Mouse (Mus musculus) thymus, adult 2 months (tissue): ENCODE measurements around the gene Agps. TPM values are rescaled to one million over a fixed set of nuclear protein-coding genes. Genes with fewer than 3 reads are reported as not detected.

ENCODE experiments used
- DNase-seq: peaks from one replicate; pipeline ENCODE4 v3.0.0; 2021
- H3K27ac ChIP-seq: fragments of 200-500 bp; 2 replicates; pipeline ENCODE4 v1.5.1; 2012; ENCODE audit warnings: low read length, control low read depth; ENCODE audit not compliant: control insufficient read depth, insufficient read depth
- H3K27me3 ChIP-seq: fragments of 200-500 bp; 2 replicates; pipeline ENCODE4 v1.6.1; 2012; ENCODE audit warnings: mild to moderate bottlenecking, low read length, moderate library complexity, mixed read lengths; ENCODE audit not compliant: control insufficient read depth, insufficient read depth
- H3K36me3 ChIP-seq: fragments of 200-500 bp; 2 replicates; pipeline ENCODE4 v1.6.1; 2012; ENCODE audit warnings: mild to moderate bottlenecking, low read length, moderate library complexity; ENCODE audit not compliant: control insufficient read depth, insufficient read depth
- H3K4me1 ChIP-seq: fragments of 200-500 bp; replicated peaks from 2 replicates; pipeline ENCODE4 v1.6.1; 2012; ENCODE audit warnings: low read length; ENCODE audit not compliant: control insufficient read depth, insufficient read depth
- H3K4me3 ChIP-seq: fragments of 200-500 bp; 2 replicates; pipeline ENCODE4 v1.5.1; 2012; ENCODE audit warnings: mild to moderate bottlenecking, low read length, control low read depth, moderate library complexity; ENCODE audit not compliant: control insufficient read depth, insufficient read depth
- CTCF ChIP-seq: fragments of 200-500 bp; IDR thresholded peaks from 2 replicates; pipeline ENCODE4 v1.5.1; 2012; ENCODE audit warnings: mild to moderate bottlenecking, control low read depth, low read length, moderate library complexity, borderline replicate concordance; ENCODE audit not compliant: control insufficient read depth, poor library complexity, insufficient read depth; ENCODE audit errors: extremely low read depth
- POLR2A ChIP-seq: fragments of 200-500 bp; IDR thresholded peaks from 2 replicates; pipeline ENCODE4 v1.6.1; 2012; ENCODE audit warnings: mild to moderate bottlenecking, low read length, control low read depth, moderate library complexity; ENCODE audit not compliant: control insufficient read depth, poor library complexity, insufficient read depth; ENCODE audit errors: extremely low read depth
- WGBS: fragments of 180-500 bp; shearing (Covaris S2); methylation state at CpG from one replicate; pipeline ENCODE4 v1.1.7; 2018; 5-methylcytosine and 5-hydroxymethylcytosine counted together
- polyA plus RNA-seq: library from polyadenylated mRNA; depleted of rRNA; stranded (reverse); fragments of >200 nt; gene quantifications from 2 replicates; pipeline ENCODE4 v1.2.3, GENCODE M21; 2012

Agps gene
- polyA plus RNA-seq, 1 experiment: 10.2 TPM

DNA sequence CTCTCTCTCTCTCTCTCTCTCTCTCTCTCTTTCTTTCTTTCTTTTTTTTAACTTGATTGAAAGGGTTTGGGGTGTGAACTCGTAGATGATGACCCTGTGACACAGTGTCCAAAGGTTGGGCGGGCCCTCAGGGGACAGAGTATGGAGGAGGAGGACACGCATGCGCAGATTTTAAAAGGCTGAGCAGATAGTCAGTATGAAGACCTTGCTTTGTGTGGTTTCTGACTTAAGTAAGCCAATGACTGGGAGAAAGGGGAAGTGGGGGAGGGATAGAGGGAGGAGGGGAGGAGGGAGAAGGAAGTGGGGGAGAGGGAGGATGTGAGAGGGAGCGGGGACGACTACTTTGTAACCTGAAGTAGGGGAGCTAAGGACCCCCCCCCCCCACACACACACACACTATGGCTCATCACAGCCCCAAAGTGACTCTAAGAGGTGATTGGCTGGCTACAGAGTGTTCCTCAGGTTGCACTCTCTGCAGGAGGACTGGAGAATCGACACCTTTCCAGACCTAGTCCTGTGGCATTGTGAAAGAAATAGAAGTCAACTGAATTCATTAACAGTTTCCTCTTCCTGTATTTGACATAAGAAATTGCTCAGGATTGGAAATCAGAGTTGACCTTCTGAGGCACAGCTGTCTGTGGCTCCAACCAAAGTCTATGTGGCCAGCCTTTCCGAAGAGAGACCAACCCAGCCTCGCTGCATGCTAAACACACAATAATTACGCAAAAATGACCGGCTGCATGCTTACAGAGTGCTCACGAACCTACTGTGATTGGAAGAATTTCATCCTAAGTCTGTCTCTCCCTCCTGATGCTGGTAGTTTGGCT, 39.4 kb upstream of the Agps start:
- no peak overlapping the region for H3K4me3 ChIP-seq
- peaks cover 15% of the 10 kb centered on the region for H3K4me1 ChIP-seq
- DNase-seq: peak; percentile 50
- no peaks in the 10 kb centered on the region for H3K36me3 ChIP-seq
- no peaks in the 10 kb centered on the region for H3K27me3 ChIP-seq
- H3K27ac ChIP-seq: peak overlapping the region; percentile 61; the same call in 1 of the 2 replicates
- WGBS: 17% methylated on average over 12 of the region's 12 CpGs
- TF ChIP-seq POLR2A (no peak), CTCF (no peak)

DNA sequence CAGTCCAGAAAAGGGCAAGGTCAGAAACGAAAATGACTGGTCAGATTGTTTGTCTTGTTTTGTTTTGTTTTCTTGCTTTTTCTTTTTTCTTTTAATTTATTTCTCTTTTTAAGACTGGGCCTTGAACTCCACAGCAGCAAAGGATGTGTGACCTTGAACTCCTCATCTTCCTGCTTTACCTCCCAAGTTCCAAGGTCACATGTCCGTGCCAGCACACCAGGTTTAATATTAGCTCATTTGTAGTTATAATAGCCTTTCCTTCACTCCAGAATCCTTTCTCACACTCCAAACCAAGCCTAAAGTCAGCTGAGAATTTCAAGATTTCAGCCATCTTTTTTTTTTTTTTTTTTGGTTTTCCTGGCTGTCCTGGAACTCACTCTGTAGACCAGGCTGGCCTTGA, 35.8 kb upstream of the Agps start:
- no peak overlapping the region for H3K4me3 ChIP-seq
- WGBS: 91% methylated on average over 2 of the region's 2 CpGs

DNA sequence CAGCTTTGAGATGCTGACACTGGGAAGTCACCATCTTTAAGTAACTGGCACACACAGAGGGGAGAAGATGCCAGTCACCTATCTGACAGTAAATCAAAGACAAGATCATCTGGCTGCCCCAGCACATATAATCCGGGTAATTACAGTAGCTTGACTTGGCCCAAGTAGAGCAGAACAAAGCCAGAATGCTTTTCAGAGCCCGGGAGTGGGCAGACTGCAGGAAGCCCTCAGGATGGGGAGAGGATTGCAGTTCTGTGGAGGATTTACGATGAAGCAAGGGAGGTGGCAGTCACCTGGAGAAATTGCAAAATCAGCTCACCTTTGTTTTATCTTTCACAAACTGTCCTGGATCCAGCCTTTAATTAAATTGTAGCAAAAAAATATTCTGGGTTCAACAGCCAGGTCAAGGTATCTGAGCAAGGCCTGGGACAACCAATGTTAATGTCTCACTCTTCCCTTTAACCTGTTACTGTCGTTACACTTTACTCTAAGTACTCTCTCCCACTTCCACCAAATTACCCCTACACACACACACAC, 33.5 kb upstream of the Agps start:
- DNase-seq: no peak
- no peak overlapping the region for H3K27ac ChIP-seq
- no peaks in the 10 kb centered on the region for H3K27me3 ChIP-seq
- no peak overlapping the region for H3K4me3 ChIP-seq
- no peaks in the 10 kb centered on the region for H3K4me1 ChIP-seq
- WGBS: 85% methylated on average over 4 of the region's 4 CpGs
- no peaks in the 10 kb centered on the region for H3K36me3 ChIP-seq
- no peak for TF ChIP-seq CTCF
- TF ChIP-seq POLR2A: no peak

More for the DNA sequence above, 35.8 kb upstream of the Agps start:
- TF ChIP-seq POLR2A (no peak), CTCF (no peak)
- H3K27me3 ChIP-seq: no peaks in the 10 kb centered on the region
- no peak overlapping the region for H3K27ac ChIP-seq
- DNase-seq: no peak
- H3K36me3 ChIP-seq: no peaks in the 10 kb centered on the region
- peaks cover 9% of the 10 kb centered on the region for H3K4me1 ChIP-seq

DNA sequence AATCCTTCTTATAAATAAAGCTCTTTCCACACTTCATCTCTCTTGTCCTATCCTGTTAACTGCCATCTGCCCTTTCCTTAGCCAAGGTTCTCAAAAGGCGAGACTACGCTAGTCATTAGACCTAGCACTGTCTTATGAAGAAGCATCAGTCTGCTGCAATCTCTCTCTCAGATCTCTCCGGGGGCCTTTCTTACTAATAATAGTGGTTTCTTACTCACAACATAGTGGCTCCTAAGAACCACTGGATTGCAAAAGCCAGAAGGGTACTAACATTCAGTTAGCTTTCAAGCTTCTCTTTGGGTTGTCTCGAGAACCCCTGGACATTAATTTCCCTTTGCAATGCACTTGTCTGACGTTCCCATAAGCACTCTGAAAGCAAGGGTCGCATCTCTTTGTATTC, 26.2 kb upstream of the Agps start:
- Histone ChIP-seq H3K36me3 (no peaks in the 10 kb centered on the region), H3K4me1 (no peaks in the 10 kb centered on the region), H3K27ac (no peak overlapping the region), H3K27me3 (no peaks in the 10 kb centered on the region), H3K4me3 (no peak overlapping the region)
- DNase-seq: no peak
- no peak for TF ChIP-seq POLR2A
- no peak for TF ChIP-seq CTCF
- 94% methylated on average over 6 of the region's 6 CpGs for WGBS

DNA sequence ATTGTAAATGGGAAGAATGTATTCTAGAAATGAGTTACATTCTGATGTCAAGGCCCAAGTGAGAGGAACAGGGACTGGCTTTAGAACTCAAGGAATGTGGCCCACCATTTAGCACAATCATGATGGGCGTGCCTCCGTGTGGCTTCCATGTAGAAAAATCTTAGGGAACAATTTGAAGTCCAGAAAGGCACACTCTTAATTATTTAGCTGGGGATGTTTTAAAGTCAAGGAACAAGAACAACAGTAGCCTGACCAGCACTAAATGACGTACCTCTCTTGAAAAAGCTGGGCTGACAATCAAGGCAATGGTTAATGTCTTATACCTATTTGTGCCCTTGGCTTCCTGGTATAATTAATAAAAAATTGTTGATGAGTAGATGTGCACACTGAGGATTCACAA, 25.1 kb upstream of the Agps start:
- WGBS: 97% methylated on average over 3 of the region's 3 CpGs
- no peak overlapping the region for H3K27ac ChIP-seq
- H3K27me3 ChIP-seq: no peaks in the 10 kb centered on the region
- DNase-seq: no peak
- H3K4me1 ChIP-seq: no peaks in the 10 kb centered on the region
- H3K36me3 ChIP-seq: no peaks in the 10 kb centered on the region
- TF ChIP-seq CTCF (no peak), POLR2A (no peak)
- no peak overlapping the region for H3K4me3 ChIP-seq

DNA sequence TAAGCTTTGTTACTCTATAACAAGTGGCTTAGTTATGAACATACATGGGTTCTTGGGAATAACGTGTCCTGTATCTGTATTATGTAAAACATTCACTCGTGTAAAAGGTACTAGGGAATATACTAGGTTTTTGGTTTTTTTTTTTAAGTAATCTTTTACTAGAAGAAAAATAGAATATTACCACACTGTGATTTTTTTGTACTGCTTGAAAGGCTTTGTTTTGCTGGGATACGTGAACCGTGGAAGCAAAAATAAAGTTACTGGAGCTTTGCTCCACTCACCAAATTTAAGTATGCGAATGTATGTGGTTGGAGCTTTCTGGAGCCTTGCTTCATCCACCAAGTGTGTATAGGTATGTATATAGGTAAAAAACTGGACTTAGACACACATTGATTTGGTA, 24.5 kb upstream of the Agps start:
- no peak for DNase-seq
- WGBS: 96% methylated on average over 5 of the region's 5 CpGs
- Histone ChIP-seq H3K27ac (no peak overlapping the region), H3K36me3 (no peaks in the 10 kb centered on the region), H3K4me3 (no peak overlapping the region), H3K4me1 (no peaks in the 10 kb centered on the region), H3K27me3 (no peaks in the 10 kb centered on the region)
- TF ChIP-seq POLR2A (no peak), CTCF (no peak)

DNA sequence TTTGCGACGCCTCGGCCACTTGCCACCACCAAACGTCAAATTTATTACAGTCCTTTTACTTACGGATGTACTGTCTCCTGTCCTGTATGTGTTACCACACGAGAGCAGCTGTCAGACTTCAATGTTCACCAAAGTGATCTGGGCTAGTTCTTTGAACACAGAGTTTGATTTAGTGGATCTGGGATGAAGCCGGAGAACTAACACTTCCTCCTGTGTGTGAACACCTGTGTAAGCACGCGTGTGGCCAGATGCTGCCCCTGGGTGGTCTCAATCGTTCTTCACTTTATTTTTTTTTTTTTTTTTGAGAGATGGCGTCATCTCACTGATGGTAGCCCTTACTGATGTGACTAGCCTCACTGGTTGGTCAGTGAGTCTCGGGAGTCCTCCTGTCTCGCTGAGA, 17.1 kb upstream of the Agps start:
- 88% methylated on average over 13 of the region's 13 CpGs for WGBS
- Histone ChIP-seq H3K4me1 (no peaks in the 10 kb centered on the region), H3K27ac (no peak overlapping the region)

More for the DNA sequence above, 17.1 kb upstream of the Agps start:
- TF ChIP-seq CTCF: no peak
- no peak for TF ChIP-seq POLR2A
- Histone ChIP-seq H3K36me3 (no peaks in the 10 kb centered on the region), H3K27me3 (no peaks in the 10 kb centered on the region), H3K4me3 (no peak overlapping the region)
- DNase-seq: no peak
